Mouse (Mus musculus) heart, adult 2 months (tissue): ENCODE data around the gene 4930502E18Rik. TPM values are rescaled to one million over a fixed set of nuclear protein-coding genes. Genes with fewer than 3 reads are reported as not detected.
"Not testable (repeated sequence)": the region's sequence is repeated elsewhere in the genome, so short reads cannot be mapped to it uniquely, and the experiment has no call there.

Experiments used
- DNase-seq, 2 experiments: peaks; one replicate each; pipeline ENCODE4 v3.0.0; 2021
- H3K27ac ChIP-seq: fragments of 200-600 bp; 2 replicates; pipeline ENCODE4 v1.8.1; 2022
- H3K27me3 ChIP-seq: fragments of 200-500 bp; 2 replicates; pipeline ENCODE4 v1.6.1; 2012; ENCODE audit warnings: mild to moderate bottlenecking, low read length, inconsistent platforms, mixed read lengths; ENCODE audit not compliant: control insufficient read depth, insufficient read depth
- H3K36me3 ChIP-seq: fragments of 200-500 bp; 2 replicates; pipeline ENCODE4 v1.6.1; 2012; ENCODE audit warnings: low read length, inconsistent platforms; ENCODE audit not compliant: control insufficient read depth, insufficient read depth
- H3K4me1 ChIP-seq: fragments of 200-500 bp; 2 replicates; pipeline ENCODE4 v1.6.1; 2011; ENCODE audit warnings: low read length; ENCODE audit not compliant: control insufficient read depth, insufficient read depth
- H3K4me3 ChIP-seq: fragments of 200-600 bp; 2 replicates; pipeline ENCODE4 v1.8.1; 2022
- H3K79me2 ChIP-seq: fragments of 200-500 bp; replicated peaks from 2 replicates; pipeline ENCODE4 v1.6.1; 2012; ENCODE audit warnings: mild to moderate bottlenecking, inconsistent platforms, low read length, moderate library complexity, mixed read lengths; ENCODE audit not compliant: control insufficient read depth, insufficient read depth
- H3K9ac ChIP-seq: fragments of 200-500 bp; 2 replicates; pipeline ENCODE4 v1.6.1; 2012; ENCODE audit warnings: low read depth, mild to moderate bottlenecking, control low read depth, inconsistent platforms, low read length, mixed read lengths
- CTCF ChIP-seq: fragments of 200-600 bp; IDR thresholded peaks from 2 replicates; pipeline ENCODE4 v1.8.1; 2022; ENCODE audit warnings: antibody characterized with exemption, mild to moderate bottlenecking, moderate library complexity
- EP300 ChIP-seq: fragments of 200-500 bp; IDR thresholded peaks from 2 replicates; pipeline ENCODE4 v1.6.1; 2011; ENCODE audit warnings: low read depth, low read length, control low read depth; ENCODE audit not compliant: insufficient read depth
- POLR2A ChIP-seq: fragments of 200-500 bp; IDR thresholded peaks from 2 replicates; pipeline ENCODE4 v1.6.1; 2011; ENCODE audit warnings: mild to moderate bottlenecking, low read depth, low read length, control low read depth; ENCODE audit not compliant: insufficient read depth
- WGBS: fragments of 180-500 bp; shearing (Covaris S2); methylation state at CpG from one replicate; pipeline ENCODE4 v1.1.7; 2018; 5-methylcytosine and 5-hydroxymethylcytosine counted together
- intact Hi-C: fragments of 180-260 bp; cut with DNase I; formaldehyde crosslinking; loops from one replicate; pipeline ENCODE4 v1.15.1; 2025
- long read RNA-seq: library from polyadenylated mRNA; stranded (forward); transcript quantifications from one replicate; pipeline ENCODE4 v2.0.0, GENCODE M21; 2021
- polyA plus RNA-seq: library from polyadenylated mRNA; depleted of rRNA; stranded (reverse); fragments of >200 nt; gene quantifications from 2 replicates; pipeline ENCODE4 v1.2.3, GENCODE M21; 2012; rRNA removed
- total RNA-seq, 2 experiments: library from RNA; stranded (reverse); gene quantifications; 2 replicates each; pipeline ENCODE4 v1.2.3; 2021

Gene 4930502E18Rik
- total RNA-seq (not detected), polyA plus RNA-seq (not detected in 2 replicates)
- long read RNA-seq: 0 reads

GRCm38 (mm10) chrX:53724596-53724995 is at the start of gene 4930502E18Rik:
TSS of gene 4930502E18Rik (plus strand) at chrX:53724826.
- Histone ChIP-seq H3K27me3 (no peaks in the 10 kb centered on the region), H3K36me3 (no peaks in the 10 kb centered on the region), H3K4me1 (no peaks in the 10 kb centered on the region), H3K79me2 (no peaks in the 10 kb centered on the region), H3K4me3 (no peak within 1 kb of the TSS), H3K27ac (no peak within 1 kb of the TSS), H3K9ac (no peak within 1 kb of the TSS)
- TF ChIP-seq EP300: no peak
- no peak for TF ChIP-seq POLR2A
- TF ChIP-seq CTCF: no peak
- no peak for DNase-seq
- WGBS: 72% methylated on average over 11 of the region's 11 CpGs
- intact Hi-C loops: no loop called here

GRCm38 (mm10) chrX:53676943-53677342 is 47.7 kb upstream of the 4930502E18Rik start:
- H3K79me2 ChIP-seq, H3K4me3 ChIP-seq, intact Hi-C loops, H3K9ac ChIP-seq, H3K27ac ChIP-seq, H3K36me3 ChIP-seq, H3K4me1 ChIP-seq, H3K27me3 ChIP-seq: not testable (repeated sequence)
- peak; percentile 36 to 73 for DNase-seq
- 25% methylated on average over 2 of the region's 2 CpGs for WGBS
- peak; percentile 64 for TF ChIP-seq CTCF

GRCm38 (mm10) chrX:53682650-53683049 is 42.0 kb upstream of the 4930502E18Rik start:
- H3K9ac ChIP-seq, H3K36me3 ChIP-seq, intact Hi-C loops, H3K4me3 ChIP-seq, H3K79me2 ChIP-seq, H3K4me1 ChIP-seq, H3K27me3 ChIP-seq, DNase-seq, H3K27ac ChIP-seq: not testable (repeated sequence)
- WGBS: 68% methylated on average over 3 of the region's 3 CpGs

GRCm38 (mm10) chrX:53684676-53685075 is 40.0 kb upstream of the 4930502E18Rik start:
- H3K27ac ChIP-seq, H3K79me2 ChIP-seq, H3K9ac ChIP-seq, intact Hi-C loops, DNase-seq, H3K4me1 ChIP-seq, H3K27me3 ChIP-seq, H3K36me3 ChIP-seq, H3K4me3 ChIP-seq: not testable (repeated sequence)
- WGBS: 49% methylated on average over 2 of the region's 4 CpGs

- Histone ChIP-seq H3K36me3 (no peaks in the 10 kb centered on the region), H3K9ac (no peak overlapping the region), H3K27me3 (no peaks in the 10 kb centered on the region), H3K79me2 (no peaks in the 10 kb centered on the region), H3K27ac (no peak overlapping the region), H3K4me1 (no peaks in the 10 kb centered on the region), H3K4me3 (no peak overlapping the region)
- TF ChIP-seq CTCF: no peak
- no peak for TF ChIP-seq EP300
- TF ChIP-seq POLR2A: no peak
- no peak for DNase-seq
- 40% methylated on average over 2 of the region's 2 CpGs for WGBS
- intact Hi-C loops: no loop called here
Observed at GRCm38 (mm10) chrX:53692065-53692464, 32.6 kb upstream of the 4930502E18Rik start.

GRCm38 (mm10) chrX:53693141-53693540 is 31.5 kb upstream of the 4930502E18Rik start:
- Histone ChIP-seq H3K27ac (no peak overlapping the region), H3K4me1 (no peaks in the 10 kb centered on the region), H3K79me2 (no peaks in the 10 kb centered on the region), H3K4me3 (no peak overlapping the region), H3K27me3 (no peaks in the 10 kb centered on the region), H3K9ac (no peak overlapping the region), H3K36me3 (no peaks in the 10 kb centered on the region)
- TF ChIP-seq CTCF (no peak), POLR2A (no peak), EP300 (no peak)
- intact Hi-C loops: no loop called here
- 61% methylated on average over 2 of the region's 2 CpGs for WGBS
- DNase-seq: no peak
